Mouse (Mus musculus): ENCODE measurements around the gene Capn11. TPM values are rescaled to one million over a fixed set of nuclear protein-coding genes. Genes with fewer than 3 reads are reported as not detected.

Gene Capn11
- polyA plus RNA-seq, 1 experiment from 2014 or later, result 0.41 TPM

DNA sequence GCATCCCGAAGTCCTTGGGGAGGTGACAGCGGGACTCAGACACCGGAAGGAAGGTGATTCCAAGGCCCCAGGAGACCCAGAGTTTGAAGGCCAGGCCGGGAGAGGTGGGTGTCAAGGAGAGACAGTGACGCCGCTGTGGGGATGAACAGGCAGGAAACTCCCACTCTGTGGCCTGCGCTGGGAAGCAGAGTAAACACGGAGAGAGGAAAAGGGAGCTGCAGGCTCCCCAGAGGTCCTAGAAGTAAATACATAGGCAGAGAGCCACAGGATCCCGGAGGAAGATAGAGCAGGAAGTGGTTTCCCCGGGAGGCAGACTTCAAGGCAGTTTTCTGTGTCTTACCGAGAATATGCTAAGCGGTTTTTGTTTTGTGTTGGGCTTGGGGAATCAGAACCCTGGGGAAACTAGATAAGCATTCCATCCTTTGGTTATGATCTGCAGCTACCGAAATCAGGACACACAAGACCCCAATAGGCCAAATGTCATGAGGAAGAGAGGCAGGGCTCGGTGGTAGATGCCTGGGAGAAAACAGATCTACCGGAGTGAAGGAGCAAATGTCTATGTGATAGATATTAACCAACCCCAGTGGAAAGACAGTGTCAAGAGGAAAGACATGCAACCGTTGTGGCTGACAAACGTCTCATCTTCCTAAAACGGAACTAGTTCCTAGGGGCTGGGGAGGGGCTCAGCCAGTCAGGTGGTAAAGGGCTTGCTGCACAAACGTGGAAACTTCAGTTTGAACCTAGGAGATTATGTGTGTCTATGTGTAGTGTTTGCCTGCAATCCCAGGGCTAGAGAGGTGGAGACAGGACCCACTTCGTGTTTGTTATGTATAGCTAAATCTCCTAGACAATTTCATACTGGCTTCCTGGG is 39.5 kb downstream of the Capn11 start:
- Histone ChIP-seq H3K36me3 (no peaks in the 10 kb centered on the region), H3K4me1 (peaks cover 14% of the 10 kb centered on the region), H3K9me3 (no peaks in the 10 kb centered on the region), H3K27me3 (no peaks in the 10 kb centered on the region), H3K4me3 (0 out of 2 replicates have a peak overlapping the region, but pooled peaks have one; percentile 11), H3K9ac (no peak overlapping the region; the same call in 1 of the 2 replicates), H3K4me2 (peak overlapping the region; percentile 49), H3K27ac (peak overlapping the region; percentile 85)
- peak; percentile 64; the same call in 1 of the 2 replicates for ATAC-seq (ENCODE audit: borderline replicate concordance, extremely low read depth, low FRiP score, low TSS enrichment)
- 19% methylated on average over 20 of the region's 20 CpGs for WGBS

GRCm38 (mm10) chr17:45618941-45619385 is 40.2 kb downstream of the Capn11 start:
- H3K27me3 ChIP-seq, result no peaks in the 10 kb centered on the region
- H3K4me3 ChIP-seq, result 0 out of 2 replicates have a peak overlapping the region, but pooled peaks have one; percentile 11
- WGBS, result 19% methylated on average over 8 of the region's 8 CpGs
- peak overlapping the region; percentile 85 for H3K27ac ChIP-seq
- H3K9ac ChIP-seq, result no peak overlapping the region; the same call in 1 of the 2 replicates
- no peaks in the 10 kb centered on the region for H3K36me3 ChIP-seq
- H3K4me2 ChIP-seq, result peak overlapping the region; percentile 49
- H3K9me3 ChIP-seq, result no peaks in the 10 kb centered on the region
- peak; percentile 67; the same call in 1 of the 2 replicates for ATAC-seq (ENCODE audit: borderline replicate concordance, extremely low read depth, low FRiP score, low TSS enrichment)
- H3K4me1 ChIP-seq, result peaks cover 14% of the 10 kb centered on the region

- Histone ChIP-seq H3K4me3 (no peak overlapping the region), H3K27ac (no peak overlapping the region), H3K36me3 (no peaks in the 10 kb centered on the region), H3K27me3 (no peaks in the 10 kb centered on the region), H3K9me3 (no peaks in the 10 kb centered on the region), H3K4me2 (no peak overlapping the region), H3K9ac (no peak overlapping the region), H3K4me1 (peaks cover 14% of the 10 kb centered on the region)
- no peak for ATAC-seq (ENCODE audit: borderline replicate concordance, extremely low read depth, low FRiP score, low TSS enrichment)
- 83% methylated on average over 6 of the region's 6 CpGs for WGBS
Measured at GRCm38 (mm10) chr17:45617655-45618054, 41.5 kb downstream of the Capn11 start.

GRCm38 (mm10) chr17:45616679-45617078 is 42.4 kb downstream of the Capn11 start:
- H3K27me3 ChIP-seq, result no peaks in the 10 kb centered on the region
- no peaks in the 10 kb centered on the region for H3K9me3 ChIP-seq
- no peak overlapping the region for H3K4me2 ChIP-seq
- no peak for ATAC-seq (ENCODE audit: borderline replicate concordance, extremely low read depth, low FRiP score, low TSS enrichment)
- 86% methylated on average over 3 of the region's 3 CpGs for WGBS
- no peak overlapping the region for H3K27ac ChIP-seq
- H3K4me1 ChIP-seq, result peaks cover 14% of the 10 kb centered on the region
- H3K36me3 ChIP-seq, result no peaks in the 10 kb centered on the region
- H3K4me3 ChIP-seq, result no peak overlapping the region
- H3K9ac ChIP-seq, result no peak overlapping the region

DNA sequence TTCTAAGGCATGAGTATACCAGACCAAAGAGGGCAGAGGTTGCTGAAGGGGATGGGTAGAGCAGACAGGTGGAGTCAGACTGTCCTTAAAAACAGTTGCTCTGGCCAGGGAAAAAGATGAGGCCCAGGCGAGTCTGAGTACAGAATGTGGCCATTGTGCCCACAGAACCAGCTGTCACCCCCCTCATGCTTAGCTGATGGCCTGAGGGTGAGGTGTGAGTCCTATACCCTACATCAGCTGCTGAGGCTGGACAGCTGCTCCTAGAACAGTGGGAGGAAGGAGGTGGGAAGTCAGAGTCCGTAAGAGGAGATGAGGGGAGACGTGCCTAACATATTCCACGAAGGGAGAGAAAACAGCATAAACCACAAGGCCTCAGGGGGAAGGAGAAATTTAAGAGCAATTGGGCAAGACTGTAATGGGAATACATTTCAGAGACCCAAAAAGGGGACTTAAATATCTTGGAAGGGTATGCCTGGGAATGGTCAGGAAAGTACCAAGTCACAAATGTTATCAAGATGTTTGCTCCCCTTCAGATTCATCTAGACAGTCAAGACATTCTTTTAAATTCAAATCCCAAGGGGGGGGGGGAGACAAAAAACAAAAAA is 43.0 kb downstream of the Capn11 start:
- Histone ChIP-seq H3K9ac (no peak overlapping the region), H3K4me3 (no peak overlapping the region), H3K27me3 (no peaks in the 10 kb centered on the region), H3K36me3 (no peaks in the 10 kb centered on the region), H3K9me3 (no peaks in the 10 kb centered on the region), H3K4me2 (no peak overlapping the region), H3K4me1 (peaks cover 14% of the 10 kb centered on the region), H3K27ac (no peak overlapping the region)
- WGBS, result 42% methylated on average over 4 of the region's 4 CpGs
- no peak for ATAC-seq (ENCODE audit: borderline replicate concordance, extremely low read depth, low FRiP score, low TSS enrichment)

DNA sequence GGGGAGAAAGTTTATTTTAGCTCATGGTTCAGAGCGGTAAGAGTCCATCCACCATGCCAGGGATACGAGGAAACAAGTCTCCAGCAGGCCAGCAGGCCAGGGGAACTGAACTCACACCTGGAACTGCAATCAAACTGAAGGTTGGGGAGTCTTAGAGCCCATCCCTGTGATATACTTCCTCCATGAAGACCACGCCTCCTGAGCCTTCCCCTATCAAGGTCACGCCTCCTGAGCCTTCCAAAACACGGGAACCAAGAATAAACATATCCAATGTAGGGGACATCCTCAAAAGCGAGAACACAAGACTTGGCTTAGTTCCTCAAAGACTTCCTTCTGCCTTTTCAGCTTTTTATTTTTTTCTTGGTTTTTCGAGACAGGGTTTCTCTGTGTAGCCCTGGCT is 46.2 kb downstream of the Capn11 start:
- ATAC-seq (ENCODE audit: borderline replicate concordance, extremely low read depth, low FRiP score, low TSS enrichment), result no peak
- no peaks in the 10 kb centered on the region for H3K27me3 ChIP-seq

GRCm38 (mm10) chr17:45612008-45612407 is 47.1 kb downstream of the Capn11 start:
- no peak overlapping the region for H3K27ac ChIP-seq
- H3K36me3 ChIP-seq, result no peaks in the 10 kb centered on the region
- ATAC-seq (ENCODE audit: borderline replicate concordance, extremely low read depth, low FRiP score, low TSS enrichment), result no peak
- H3K27me3 ChIP-seq, result no peaks in the 10 kb centered on the region
- H3K9ac ChIP-seq, result no peak overlapping the region
- no peak overlapping the region for H3K4me2 ChIP-seq
- 59% methylated on average over 8 of the region's 8 CpGs for WGBS
- H3K9me3 ChIP-seq, result no peaks in the 10 kb centered on the region
- H3K4me1 ChIP-seq, result peaks cover 8% of the 10 kb centered on the region
- no peak overlapping the region for H3K4me3 ChIP-seq

More for the DNA sequence above, 46.2 kb downstream of the Capn11 start:
- H3K27ac ChIP-seq, result no peak overlapping the region
- H3K4me1 ChIP-seq, result peaks cover 8% of the 10 kb centered on the region
- H3K9ac ChIP-seq, result no peak overlapping the region
- no peak overlapping the region for H3K4me2 ChIP-seq
- no peak overlapping the region for H3K4me3 ChIP-seq
- no peaks in the 10 kb centered on the region for H3K9me3 ChIP-seq
- 70% methylated on average over 7 of the region's 7 CpGs for WGBS
- H3K36me3 ChIP-seq, result no peaks in the 10 kb centered on the region

DNA sequence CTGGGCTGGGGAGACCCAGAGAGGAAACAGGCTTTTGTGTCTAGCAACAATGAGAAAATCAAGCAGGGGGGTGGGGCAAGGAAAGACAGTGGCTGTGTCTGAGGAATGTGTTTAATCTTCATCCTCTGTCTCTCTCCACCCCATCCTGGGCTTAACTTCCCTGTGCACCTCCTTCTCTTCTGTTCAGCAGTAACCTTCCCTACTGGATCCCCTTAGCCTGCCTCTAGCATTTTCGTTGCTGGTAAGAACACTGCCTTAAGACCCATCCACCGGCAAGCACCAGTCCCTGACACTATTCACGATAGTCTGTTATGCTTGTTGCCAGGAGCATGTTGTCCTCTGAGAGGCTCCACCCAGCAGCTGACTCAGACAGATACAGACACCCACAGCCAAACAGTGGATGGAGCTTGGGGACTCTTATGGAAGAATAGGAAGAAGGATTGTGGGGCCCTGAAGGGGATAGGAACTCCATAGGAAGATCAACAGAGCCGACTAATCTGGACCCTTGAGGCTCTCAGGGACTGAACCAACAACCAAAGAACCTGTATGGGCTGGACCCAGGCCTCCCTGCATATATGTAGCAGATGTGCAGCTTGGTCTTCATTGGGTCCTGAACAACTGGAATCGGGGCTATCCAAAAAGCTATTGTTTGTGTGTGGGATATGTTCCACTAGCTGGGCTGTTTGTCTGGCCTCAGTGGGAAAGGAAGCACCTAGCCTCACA is 48.8 kb downstream of the Capn11 start:
- H3K4me1 ChIP-seq, result peaks cover 8% of the 10 kb centered on the region
- no peak overlapping the region for H3K9ac ChIP-seq
- no peaks in the 10 kb centered on the region for H3K9me3 ChIP-seq
- H3K27ac ChIP-seq, result peak overlapping the region; percentile 65
- 26% methylated on average over 5 of the region's 5 CpGs for WGBS
- H3K4me2 ChIP-seq, result no peak overlapping the region; the same call in 1 of the 2 replicates
- no peaks in the 10 kb centered on the region for H3K27me3 ChIP-seq
- H3K36me3 ChIP-seq, result no peaks in the 10 kb centered on the region
- ATAC-seq (ENCODE audit: borderline replicate concordance, extremely low read depth, low FRiP score, low TSS enrichment), result peak; percentile 57; the same call in 1 of the 2 replicates
- no peak overlapping the region for H3K4me3 ChIP-seq

DNA sequence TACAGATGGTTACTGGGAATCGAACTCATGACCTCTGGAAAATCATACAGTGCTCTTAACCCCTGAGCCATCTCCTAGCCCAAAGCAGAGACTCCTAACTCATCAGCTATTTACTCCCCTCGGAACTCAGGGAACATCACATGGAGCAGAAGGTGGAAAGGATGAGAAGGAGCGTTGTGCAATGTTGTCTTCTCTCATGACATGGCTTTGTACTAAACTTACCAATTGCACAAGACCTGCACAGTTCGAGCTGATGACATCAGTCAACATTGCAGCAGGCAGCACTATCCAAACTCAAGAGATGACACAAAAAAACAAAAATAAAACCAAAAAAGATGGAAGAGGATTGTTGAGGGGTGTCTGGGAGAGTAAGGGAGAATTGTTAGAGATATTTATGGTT is 50.7 kb downstream of the Capn11 start:
- Histone ChIP-seq H3K4me2 (no peak overlapping the region), H3K9me3 (no peaks in the 10 kb centered on the region), H3K4me3 (no peak overlapping the region), H3K27ac (no peak overlapping the region), H3K27me3 (no peaks in the 10 kb centered on the region), H3K9ac (no peak overlapping the region), H3K36me3 (no peaks in the 10 kb centered on the region), H3K4me1 (peaks cover 8% of the 10 kb centered on the region)
- WGBS, result 87% methylated on average over 4 of the region's 4 CpGs
- no peak for ATAC-seq (ENCODE audit: borderline replicate concordance, extremely low read depth, low FRiP score, low TSS enrichment)

- WGBS, result 70% methylated on average over 15 of the region's 15 CpGs
- Histone ChIP-seq H3K9ac (no peak overlapping the region), H3K27me3 (no peaks in the 10 kb centered on the region), H3K27ac (no peak overlapping the region), H3K4me2 (no peak overlapping the region), H3K4me3 (no peak overlapping the region), H3K4me1 (peaks cover 8% of the 10 kb centered on the region), H3K9me3 (no peaks in the 10 kb centered on the region), H3K36me3 (no peaks in the 10 kb centered on the region)
- ATAC-seq (ENCODE audit: borderline replicate concordance, extremely low read depth, low FRiP score, low TSS enrichment), result no peak
Measured at GRCm38 (mm10) chr17:45606992-45607879, 51.9 kb downstream of the Capn11 start.

DNA sequence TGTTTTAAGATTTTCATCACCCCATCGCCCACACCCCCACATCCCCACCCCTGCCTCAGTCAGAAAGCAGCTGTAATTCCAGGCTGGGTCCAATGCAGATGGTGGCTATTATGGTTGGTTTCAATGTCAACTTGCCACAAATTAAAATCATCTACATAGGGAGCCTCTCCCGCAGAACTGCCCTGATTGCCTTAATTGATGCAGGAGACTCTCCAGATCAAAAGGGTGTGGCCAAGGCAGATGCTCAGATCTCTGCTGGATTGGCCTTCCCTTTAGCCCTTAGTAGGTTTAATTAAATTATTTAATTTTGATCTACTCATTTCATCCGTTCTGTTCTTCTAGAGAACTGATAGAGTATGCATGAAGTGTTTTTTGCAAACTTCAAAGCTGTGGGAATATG is 56.1 kb downstream of the Capn11 start:
- ATAC-seq (ENCODE audit: borderline replicate concordance, extremely low read depth, low FRiP score, low TSS enrichment), result no peak
- no peak overlapping the region for H3K4me3 ChIP-seq
- H3K36me3 ChIP-seq, result no peaks in the 10 kb centered on the region
- H3K27ac ChIP-seq, result no peak overlapping the region
- H3K27me3 ChIP-seq, result peaks cover 21% of the 10 kb centered on the region
- H3K4me1 ChIP-seq, result peaks cover 20% of the 10 kb centered on the region
- no peak overlapping the region for H3K9ac ChIP-seq
- H3K9me3 ChIP-seq, result no peaks in the 10 kb centered on the region
- WGBS, result 84% methylated on average over 3 of the region's 3 CpGs
- H3K4me2 ChIP-seq, result no peak overlapping the region

Data from lung, embryonic 15.5 days (tissue).